Mouse (Mus musculus) A20 (cell line): Measurements from ENCODE around the gene Zfp365.
A peak's percentile ranks its signal among the peaks of the same experiment; 100 is the strongest.

Experiments
- DNase-seq: peaks from one replicate; pipeline ENCODE4 v3.0.0-alpha.2; 2011; ENCODE audit warnings: low read depth, low spot score

Gene Zfp365

DNA sequence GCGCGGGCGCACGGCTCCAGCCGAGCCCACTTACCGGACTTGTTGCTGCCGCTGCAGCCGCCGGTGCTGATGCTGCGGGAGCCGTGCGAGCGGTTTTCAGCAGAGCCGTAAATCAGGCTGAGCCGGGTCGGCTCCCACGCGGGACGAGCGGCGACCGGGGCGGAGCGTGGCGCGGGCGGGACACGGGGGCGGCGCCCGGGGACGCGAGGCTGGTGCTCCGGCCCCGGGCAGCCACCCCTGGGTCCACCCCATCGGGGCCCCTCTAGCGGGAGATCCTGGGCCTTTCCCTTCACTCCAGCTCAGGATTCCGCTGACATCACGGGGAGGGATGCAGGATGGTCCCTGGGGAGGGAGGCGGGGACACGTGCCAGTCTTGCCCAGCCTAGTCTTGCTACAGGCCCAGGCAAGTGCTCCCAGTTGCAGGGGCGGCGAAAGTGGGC, at the start of gene Zfp365:
TSS of gene Zfp365 (minus strand) at position 326 of the 440 bp plus-strand sequence.
- DNase-seq = no peak

- DNase-seq = no peak
Measured at GRCm38 (mm10) chr10:67959982-67960381, 47.5 kb upstream of the Zfp365 start.

DNA sequence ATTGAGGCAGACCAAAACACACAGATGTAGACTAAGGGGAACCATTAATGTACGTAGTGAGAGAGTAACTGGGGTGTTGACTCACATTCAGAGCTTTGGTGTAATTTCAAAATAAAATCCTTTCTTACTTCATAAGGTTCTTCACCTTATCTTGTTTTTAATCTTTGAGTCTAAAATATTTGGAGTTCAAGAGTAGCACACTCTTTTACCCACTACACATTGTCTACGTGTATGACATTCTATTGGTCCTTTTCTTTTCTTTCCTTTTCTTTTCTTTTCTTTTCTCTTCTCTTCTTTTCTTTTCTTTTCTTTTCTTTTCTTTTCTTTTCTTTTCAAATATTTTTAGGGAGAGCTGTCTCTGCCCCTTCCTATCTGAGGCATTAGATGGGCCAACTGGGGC, 43.5 kb upstream of the Zfp365 start:
- no peak for DNase-seq

GRCm38 (mm10) chr10:67951690-67952089, 39.2 kb upstream of the Zfp365 start:
- DNase-seq = no peak

GRCm38 (mm10) chr10:67950059-67950748, 37.7 kb upstream of the Zfp365 start:
- no peak for DNase-seq

DNA sequence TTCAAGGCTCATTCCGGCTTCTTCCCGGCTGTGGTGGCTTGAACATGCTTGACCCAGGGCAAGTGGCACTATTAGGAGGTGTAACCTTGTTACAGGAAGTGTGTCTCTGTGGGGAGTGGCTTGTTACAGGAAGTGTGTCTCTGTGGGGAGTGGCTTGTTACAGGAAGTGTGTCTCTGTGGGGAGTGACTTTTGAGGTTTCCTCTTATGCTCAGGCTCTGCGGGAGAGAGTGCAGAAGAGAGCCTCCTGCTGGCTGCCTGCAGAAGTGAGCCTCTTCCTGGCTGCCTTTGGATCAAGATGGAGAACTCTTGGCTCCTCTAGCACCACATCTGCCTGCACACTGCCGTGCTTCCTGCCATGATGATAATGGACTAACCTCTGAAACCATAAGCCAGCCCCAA, 31.1 kb upstream of the Zfp365 start:
- DNase-seq = peak; percentile 18

- no peak for DNase-seq
Measured at GRCm38 (mm10) chr10:67939546-67939945, 27.1 kb upstream of the Zfp365 start.

- no peak for DNase-seq
Measured at GRCm38 (mm10) chr10:67937775-67938174, 25.3 kb upstream of the Zfp365 start.

DNA sequence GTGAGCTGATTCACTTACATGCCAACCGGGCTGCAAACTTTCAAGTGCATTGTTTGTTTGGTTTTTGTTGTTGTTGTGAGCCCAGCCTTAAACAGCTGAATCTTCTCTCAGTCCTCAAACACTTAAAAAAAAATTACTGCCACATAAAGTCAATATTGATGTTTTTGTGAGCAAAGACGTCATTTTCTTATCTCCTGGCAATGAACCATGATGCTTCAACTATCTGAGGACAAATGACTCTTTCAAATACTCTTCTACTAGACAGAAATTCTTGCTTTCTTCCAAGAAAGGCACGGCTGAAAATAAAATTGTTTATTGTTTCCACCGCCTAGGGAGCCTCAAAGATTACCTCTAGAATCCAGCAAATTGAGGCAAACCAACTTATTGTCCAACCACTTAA, 24.5 kb upstream of the Zfp365 start:
- DNase-seq = no peak

DNA sequence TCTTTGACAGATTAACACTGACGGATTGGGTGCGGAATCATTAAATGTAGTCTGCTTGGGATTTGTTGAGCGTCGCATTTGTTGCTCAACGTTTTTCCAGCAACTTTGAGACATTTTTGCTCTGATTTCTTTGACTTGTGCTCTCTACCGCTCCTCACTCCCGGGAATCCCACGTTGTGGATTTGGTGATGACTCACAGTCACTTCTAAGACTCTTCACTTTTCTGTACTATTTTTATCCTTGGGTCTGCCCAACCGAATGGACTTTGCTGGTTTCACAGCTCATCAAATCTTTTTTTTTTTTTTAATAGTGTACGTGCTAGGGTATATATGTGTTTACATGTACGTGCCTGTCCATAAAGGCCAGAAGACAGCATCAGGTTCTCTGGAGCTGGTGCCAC, 20.3 kb upstream of the Zfp365 start:
- DNase-seq = no peak

GRCm38 (mm10) chr10:67931328-67931727, 18.9 kb upstream of the Zfp365 start:
- no peak for DNase-seq

DNA sequence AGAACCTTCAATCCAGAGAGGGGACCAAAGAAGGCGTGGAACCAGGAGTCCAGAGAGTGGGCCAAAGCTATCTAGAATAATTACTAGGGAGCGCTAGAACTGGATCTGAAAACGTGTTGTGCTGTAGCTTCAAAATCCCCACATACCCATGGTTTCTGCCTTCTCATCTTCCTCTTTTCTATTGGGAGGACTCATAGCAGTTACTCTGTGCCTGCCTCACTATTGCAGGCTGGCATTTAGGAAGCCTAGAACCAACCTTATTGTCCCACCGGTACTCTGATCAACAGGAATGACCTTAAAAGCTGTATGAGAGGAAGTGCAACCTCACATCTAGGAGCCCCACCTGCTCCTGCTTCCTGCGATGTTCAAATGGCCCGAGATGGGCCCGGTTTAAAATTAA, 16.1 kb upstream of the Zfp365 start:
- no peak for DNase-seq

DNA sequence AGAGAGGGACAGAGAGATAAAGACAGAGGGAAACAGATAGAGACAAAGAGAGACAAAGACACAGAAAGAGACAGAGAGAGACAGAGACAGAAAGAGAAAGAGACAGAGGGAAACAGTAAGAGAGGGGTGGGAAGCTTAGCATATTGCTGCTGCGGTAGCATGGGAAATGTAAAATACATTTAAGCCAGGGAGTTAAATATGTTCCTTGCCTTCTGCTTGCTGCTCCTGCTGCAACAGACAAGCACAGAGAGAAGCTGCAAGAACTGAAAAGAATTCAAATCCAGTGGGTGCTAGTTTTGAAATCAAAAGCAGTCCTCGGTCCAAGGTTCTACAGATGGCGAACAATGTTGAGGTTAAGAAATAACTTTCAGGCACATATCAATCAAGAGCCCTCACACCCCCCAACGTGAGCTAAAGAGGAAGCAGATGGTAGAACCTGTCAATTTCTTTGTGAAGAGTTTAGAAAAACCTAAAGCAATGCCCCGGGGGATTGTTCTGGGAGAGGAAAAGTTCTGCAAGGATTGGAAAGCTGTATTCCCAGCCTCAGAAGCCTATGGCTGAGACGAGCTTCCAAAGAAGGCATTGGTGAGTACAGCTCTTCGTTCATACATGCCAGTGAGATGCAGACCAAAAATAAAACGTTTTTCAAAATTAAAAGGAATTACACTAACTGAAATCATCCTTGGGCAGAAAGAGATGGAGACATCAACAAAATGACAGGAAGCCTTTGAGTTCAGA, 15.4 kb upstream of the Zfp365 start:
- no peak for DNase-seq

GRCm38 (mm10) chr10:67924030-67924429, 11.6 kb upstream of the Zfp365 start:
- peak; percentile 9 for DNase-seq

- no peak for DNase-seq
Measured at GRCm38 (mm10) chr10:67921777-67922176, 9.3 kb upstream of the Zfp365 start.

DNA sequence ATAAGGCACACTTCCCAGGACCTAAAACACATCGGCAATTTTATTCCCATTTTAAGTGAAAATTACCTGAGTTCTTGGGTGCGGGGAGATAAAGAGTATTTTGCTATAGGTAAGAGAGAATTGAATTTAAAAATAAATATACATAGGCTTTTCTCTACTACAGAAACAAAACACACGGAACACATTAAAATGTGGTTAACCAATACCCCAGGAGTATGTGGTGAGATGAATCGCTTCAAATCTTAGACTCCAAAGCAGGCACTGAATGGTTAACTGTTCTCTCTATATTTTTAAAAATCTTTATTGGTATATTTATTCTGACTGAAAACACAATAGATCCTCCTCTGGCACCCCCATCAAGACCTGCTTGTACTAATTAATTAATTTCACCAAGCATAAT, 7.2 kb upstream of the Zfp365 start:
- DNase-seq = no peak

GRCm38 (mm10) chr10:67918194-67918899, 5.9 kb upstream of the Zfp365 start:
- DNase-seq = no peak

GRCm38 (mm10) chr10:67917356-67917755, 4.9 kb upstream of the Zfp365 start:
- DNase-seq = no peak

DNA sequence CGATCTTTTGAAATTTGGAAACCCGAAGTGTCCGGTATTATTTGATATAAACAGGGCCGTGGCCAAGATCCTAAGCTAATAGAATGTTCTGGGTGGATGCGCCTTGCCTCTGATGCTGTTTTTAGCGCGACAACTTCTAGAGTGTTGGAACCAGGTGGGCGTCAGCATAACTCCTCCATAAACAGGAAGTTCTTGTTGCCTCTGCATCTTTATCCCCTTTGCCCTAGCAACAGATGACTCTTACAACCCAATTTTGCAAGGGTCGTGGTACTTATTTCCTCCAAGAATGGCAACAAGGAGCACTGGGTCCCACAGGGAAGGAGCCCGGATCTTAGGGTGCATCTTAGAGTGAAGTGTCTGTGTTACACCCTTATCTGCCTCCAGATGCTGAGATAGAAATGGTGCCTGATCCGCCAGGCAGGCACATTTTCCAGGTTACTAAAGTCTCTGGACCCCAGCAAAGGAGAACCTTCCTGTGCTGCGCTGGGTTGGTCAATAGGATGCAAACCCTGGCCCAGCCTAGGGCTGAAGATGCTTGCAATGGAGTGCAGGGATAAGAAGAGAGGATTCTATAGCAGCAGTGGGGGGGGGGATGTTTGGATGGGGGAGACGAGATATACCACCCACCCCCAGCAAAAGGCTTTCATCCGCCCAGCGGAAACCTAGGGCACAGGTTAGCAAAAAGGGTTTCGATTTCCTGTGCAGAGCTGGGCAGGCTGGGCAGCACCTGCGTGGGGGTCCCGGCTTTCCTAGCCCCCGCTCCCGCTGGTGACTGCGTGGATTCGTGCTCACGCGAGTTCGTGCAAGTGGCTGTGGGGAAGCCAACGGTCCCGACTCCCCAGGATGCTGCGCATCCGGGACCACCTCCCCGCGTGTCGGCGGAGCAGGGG, 770 bp downstream of the Zfp365 start:
- DNase-seq = no peak

DNA sequence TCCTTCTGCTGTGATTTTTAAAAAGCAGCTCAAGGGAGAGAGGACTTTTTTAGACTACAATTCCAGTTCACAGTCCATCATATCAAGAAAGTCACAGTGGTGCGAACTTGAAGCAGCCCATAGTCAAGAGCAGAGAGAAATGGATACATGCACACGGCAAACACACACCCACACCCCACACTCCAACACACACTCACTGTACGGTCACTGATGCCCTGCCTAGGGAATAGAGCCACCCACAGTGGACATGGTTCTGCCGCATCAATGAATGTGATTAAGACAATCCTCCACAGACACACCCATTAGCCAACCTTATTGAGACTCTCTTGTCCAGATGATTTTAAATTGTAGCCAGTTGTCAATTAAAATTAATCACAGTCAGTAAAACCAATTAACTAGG, 4.5 kb downstream of the Zfp365 start:
- no peak for DNase-seq

GRCm38 (mm10) chr10:67906926-67907325, 5.5 kb downstream of the Zfp365 start:
- no peak for DNase-seq

DNA sequence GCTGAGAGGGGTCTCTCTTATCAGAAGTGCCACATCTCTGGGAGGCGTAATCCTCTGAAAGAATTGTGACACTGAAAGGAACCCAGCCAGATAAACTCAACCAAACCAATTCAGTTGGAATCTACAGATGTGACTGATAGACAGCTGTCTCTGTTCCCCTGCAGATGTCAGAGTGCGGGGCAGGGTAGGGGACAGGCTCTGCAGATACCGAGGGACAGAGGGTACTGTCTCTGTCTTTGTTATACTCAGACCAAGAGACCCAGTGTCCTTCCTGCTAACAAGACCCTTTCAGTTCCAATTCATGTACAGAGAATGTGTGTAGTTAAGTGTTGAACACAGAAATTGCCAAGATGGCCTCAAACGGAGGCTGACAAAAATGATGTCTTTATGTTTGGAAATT, 6.4 kb downstream of the Zfp365 start:
- no peak for DNase-seq
